Mouse (Mus musculus) brain, embryonic 14.5 days (tissue): ENCODE data around the gene Gm43738. TPM values are rescaled to one million over a fixed set of nuclear protein-coding genes. Genes with fewer than 3 reads are reported as not detected.
"Not testable (repeated sequence)": the region's sequence is repeated elsewhere in the genome, so short reads cannot be mapped to it uniquely, and the experiment has no call there.

Source experiments
- DNase-seq: peaks from one replicate; pipeline ENCODE4 v3.0.0-alpha.2; 2011; ENCODE audit warnings: low read depth
- CTCF ChIP-seq: fragments of 200-500 bp; IDR thresholded peaks from 2 replicates; pipeline ENCODE4 v1.5.1; 2012; ENCODE audit warnings: inconsistent platforms, mild to moderate bottlenecking, moderate library complexity, borderline replicate concordance; ENCODE audit not compliant: insufficient read depth, insufficient read length; ENCODE audit errors: extremely low read depth
- POLR2A ChIP-seq: fragments of 200-500 bp; IDR thresholded peaks from 2 replicates; pipeline ENCODE4 v1.6.1; 2012; ENCODE audit warnings: mild to moderate bottlenecking, inconsistent platforms, borderline replicate concordance; ENCODE audit not compliant: poor library complexity, insufficient read depth, insufficient read length, severe bottlenecking; ENCODE audit errors: extremely low read depth
- polyA plus RNA-seq: library from polyadenylated mRNA; depleted of rRNA; stranded (reverse); fragments of >200 nt; gene quantifications from 2 replicates; pipeline ENCODE4 v1.2.3, GENCODE M21; 2012; rRNA removed

Gene Gm43738
- polyA plus RNA-seq, 1 experiment: 0.05 TPM

DNA sequence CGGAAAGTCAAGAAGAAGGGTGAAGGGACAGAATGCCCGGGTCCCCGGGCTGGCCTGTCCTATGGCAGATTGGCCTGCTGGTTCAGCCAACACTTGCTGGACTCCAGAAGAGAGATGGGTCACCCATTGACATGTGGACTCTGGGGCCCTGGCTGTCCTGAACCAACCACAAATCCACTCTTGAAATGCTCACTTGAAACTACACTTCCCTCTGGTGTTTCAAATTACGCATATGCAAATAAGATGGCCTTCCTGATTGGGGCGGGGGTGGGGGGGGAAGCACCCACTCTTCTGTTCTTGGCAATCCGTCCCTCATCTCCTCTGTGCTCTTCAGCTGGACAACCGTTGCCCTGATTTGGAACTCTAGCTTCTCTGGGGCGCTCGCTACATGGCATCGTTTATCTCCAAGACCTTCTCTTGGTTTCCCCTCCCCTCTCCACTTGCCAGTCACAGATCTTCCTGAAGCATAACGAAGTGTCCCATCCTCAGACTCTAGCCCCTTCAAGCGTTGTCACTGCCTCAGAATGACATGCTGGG, 16.2 kb downstream of the Gm43738 start:
- no peak for TF ChIP-seq CTCF
- TF ChIP-seq POLR2A: no peak
- no peak for DNase-seq

DNA sequence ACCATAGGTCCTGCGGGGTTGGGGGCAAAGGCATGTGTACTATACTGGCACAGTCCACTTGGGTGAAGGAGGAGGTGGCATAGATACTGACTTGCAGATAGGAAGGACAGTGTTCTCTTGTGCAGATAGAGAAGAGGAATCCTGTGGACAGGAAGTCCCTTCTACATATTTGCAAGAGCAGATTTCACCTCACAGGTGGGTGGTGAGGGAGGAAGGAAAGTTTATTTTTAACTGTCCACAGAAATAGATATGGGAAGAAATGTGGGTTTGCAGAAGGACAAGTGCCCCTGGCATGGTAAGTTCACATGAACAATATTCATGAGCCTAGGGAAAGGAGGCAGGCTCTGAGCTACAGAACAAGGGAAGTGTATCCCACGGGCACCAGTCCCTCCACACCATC, 16.8 kb downstream of the Gm43738 start:
- no peak for DNase-seq
- TF ChIP-seq POLR2A (no peak), CTCF (no peak)

DNA sequence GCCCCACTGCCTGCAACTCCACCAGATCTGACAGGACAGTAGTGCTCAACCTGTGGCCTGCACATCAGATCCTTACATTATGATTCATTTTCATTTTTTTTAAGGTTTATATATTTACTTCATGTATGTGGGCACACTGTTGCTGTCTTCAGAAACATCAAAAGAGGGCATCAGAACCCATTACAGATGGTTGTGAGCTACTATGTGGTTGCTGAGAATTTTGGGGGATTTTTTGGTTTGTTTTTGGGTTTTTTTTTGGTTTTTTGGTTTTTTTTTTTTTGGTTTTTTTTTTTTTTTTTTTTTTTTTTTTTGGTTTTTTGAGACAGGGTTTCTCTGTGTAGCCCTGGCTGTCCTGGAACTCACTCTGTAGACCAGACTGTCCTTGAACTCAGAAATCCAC, 18.6 kb downstream of the Gm43738 start:
- DNase-seq: not testable (repeated sequence)

DNA sequence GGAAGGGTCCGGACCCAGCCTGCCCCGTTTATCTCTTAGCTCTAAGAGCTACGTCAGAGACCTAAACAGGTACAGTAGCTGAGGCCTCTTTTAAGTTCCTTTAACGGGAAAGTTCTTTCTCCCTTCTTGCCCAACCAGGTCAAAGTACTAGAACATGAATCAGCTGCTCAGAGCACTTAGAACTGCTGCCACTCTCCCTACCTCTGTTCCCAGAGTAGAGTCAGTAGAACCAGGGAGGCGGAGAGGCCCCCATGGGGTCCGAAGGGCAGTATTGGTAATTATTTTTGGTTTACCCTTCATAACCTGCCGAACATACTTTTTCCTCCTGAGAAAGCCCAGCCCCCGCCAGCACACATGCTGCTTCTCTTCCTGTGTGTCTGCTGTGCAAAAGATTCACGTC, 23.5 kb downstream of the Gm43738 start:
- TF ChIP-seq CTCF (no peak), POLR2A (no peak)
- no peak for DNase-seq

DNA sequence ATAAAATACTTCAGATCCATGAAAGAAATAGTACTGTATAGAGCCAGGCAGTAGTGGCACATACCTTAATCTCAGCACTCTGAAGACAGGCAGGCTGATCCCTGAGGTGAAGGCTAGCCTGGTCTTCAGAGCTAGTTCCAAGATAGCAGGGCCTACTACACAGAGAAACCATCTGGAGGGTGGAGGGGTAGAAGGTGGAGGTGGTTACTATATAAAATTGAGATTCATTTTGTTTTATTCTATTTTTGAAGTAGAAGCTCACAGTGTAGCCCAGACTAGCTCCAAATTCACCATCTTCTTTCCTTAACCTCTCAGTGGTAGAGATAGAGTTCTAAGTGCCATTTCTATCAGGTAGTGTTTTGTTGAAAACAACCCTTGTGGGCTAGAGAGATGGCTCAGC, 33.6 kb downstream of the Gm43738 start:
- DNase-seq: no peak

DNA sequence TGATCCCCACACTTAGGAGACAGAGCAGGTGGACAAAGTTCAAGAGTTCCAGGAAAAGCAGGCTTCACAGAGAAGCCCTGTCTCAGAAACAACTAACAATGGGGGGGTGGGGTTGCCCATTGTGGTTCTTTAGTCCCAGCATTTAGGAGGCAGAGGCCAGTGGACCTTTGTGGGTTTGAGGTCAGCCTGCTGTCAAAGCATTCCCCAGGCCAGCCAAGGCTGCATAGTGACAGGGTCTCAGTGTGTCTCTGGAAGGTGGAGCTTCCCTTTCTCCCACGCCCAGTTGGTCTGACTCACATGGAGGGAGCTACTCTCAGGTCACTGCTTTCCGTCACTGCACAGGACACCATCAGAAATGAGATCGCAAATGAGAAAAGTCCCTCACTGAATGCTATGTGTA, 39.2 kb downstream of the Gm43738 start:
- no peak for DNase-seq
- TF ChIP-seq CTCF: no peak
- no peak for TF ChIP-seq POLR2A

More for the DNA sequence above, 33.6 kb downstream of the Gm43738 start:
- no peak for TF ChIP-seq POLR2A
- TF ChIP-seq CTCF: no peak

DNA sequence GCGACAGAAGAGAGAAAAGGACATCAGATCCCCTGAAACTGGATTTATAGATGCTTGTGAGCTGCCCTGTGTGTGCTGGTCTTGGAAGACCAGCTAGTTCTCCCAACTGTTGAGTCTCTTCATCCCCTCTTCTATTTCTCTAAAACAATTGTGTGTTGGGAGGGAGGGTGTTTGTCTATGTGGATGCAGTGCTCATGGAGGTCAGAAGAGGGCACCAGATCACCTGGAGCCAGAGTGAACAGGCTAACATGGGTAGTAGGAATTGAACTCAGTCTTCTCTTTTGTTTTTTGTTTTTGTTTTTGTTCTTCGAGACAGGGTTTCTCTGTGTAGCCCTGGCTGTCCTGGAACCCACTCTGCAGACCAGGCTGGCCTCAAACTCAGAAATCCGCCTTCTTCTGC, 42.1 kb downstream of the Gm43738 start:
- TF ChIP-seq POLR2A: no peak
- TF ChIP-seq CTCF: peak; percentile 57; the same call in 1 of the 2 replicates
- DNase-seq: peak; percentile 51

DNA sequence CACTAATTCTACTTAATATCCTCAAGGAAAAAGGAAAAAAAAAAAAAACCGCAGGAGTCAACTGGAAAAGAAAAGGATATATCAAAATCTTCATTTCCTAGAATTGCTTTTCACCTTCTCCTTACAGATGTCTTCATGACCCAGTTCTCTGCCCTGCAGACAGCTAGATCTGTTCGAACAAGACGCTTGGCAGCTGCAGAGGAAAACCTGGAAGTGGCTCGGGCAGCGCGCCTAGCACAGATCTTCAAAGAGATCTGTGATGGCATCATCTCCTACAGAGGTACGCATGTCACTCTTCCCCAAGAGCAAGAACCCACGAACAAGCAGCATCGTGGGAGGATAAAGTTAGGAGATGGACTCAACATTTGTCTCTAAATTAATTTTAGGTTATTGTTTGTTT, 42.5 kb downstream of the Gm43738 start:
- no peak for DNase-seq
- no peak for TF ChIP-seq POLR2A
- no peak for TF ChIP-seq CTCF

DNA sequence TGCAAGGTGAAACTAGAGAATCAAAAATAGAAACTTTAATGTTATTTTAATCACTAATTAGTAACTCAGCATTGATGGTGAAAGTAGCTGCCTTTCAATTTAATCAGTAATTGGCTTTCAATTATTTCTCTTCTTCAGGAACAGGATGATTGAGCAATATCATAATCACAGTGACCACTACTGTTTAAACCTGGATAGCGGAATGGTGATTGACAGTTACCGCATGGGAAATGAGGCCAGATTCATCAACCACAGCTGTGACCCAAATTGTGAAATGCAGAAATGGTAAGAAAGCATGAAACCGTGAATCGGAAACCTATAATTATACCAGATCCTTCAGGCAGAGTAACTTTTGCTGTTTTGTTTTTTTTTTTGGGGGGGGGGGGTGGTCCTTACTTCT, 57.5 kb downstream of the Gm43738 start:
- DNase-seq: no peak
- TF ChIP-seq POLR2A: no peak
- TF ChIP-seq CTCF: no peak

Other genes starting within 250 kb of the Gm43738 start
- gene Msto1, start 187.1 kb downstream of the Gm43738 start, polyA plus RNA-seq: 45.9 and 59.1 TPM in 2 replicates
- gene Ash1l, start 150.5 kb downstream of the Gm43738 start, polyA plus RNA-seq: 19.1 and 25.1 TPM in 2 replicates
- gene Dap3, start 149.9 kb downstream of the Gm43738 start, polyA plus RNA-seq: 75.2 and 86.7 TPM in 2 replicates
- gene Rusc1, start 7.8 kb downstream of the Gm43738 start, polyA plus RNA-seq: 131 and 149 TPM in 2 replicates
- 169 and 202 TPM in 2 replicates for gene Fdps, start 860 bp upstream of the Gm43738 start, polyA plus RNA-seq
- gene Pklr, start 35.0 kb upstream of the Gm43738 start, polyA plus RNA-seq: 0.14 and 0.21 TPM in 2 replicates
- 61.6 and 68.6 TPM in 2 replicates for gene Hcn3, start 59.1 kb upstream of the Gm43738 start, polyA plus RNA-seq
- 103 and 123 TPM in 2 replicates for gene Clk2, start 63.7 kb upstream of the Gm43738 start, polyA plus RNA-seq
- 132 and 139 TPM in 2 replicates for gene Scamp3, start 76.4 kb upstream of the Gm43738 start, polyA plus RNA-seq
- gene Fam189b, start 82.0 kb upstream of the Gm43738 start, polyA plus RNA-seq: 69.1 and 73.8 TPM in 2 replicates
- 55.6 and 56.3 TPM in 2 replicates for gene Gba, start 101.8 kb upstream of the Gm43738 start, polyA plus RNA-seq
- 117 and 168 TPM in 2 replicates for gene Thbs3, start 114.1 kb upstream of the Gm43738 start, polyA plus RNA-seq
- 146 and 201 TPM in 2 replicates for gene Mtx1, start 126.0 kb upstream of the Gm43738 start, polyA plus RNA-seq
- 9.3 and 10.0 TPM in 2 replicates for gene Muc1, start 128.0 kb upstream of the Gm43738 start, polyA plus RNA-seq
- 86.7 and 106 TPM in 2 replicates for gene Krtcap2, start 144.9 kb upstream of the Gm43738 start, polyA plus RNA-seq
- 131 and 144 TPM in 2 replicates for gene Trim46, start 145.2 kb upstream of the Gm43738 start, polyA plus RNA-seq
- gene Dpm3, start 158.3 kb upstream of the Gm43738 start, polyA plus RNA-seq: 145 and 269 TPM in 2 replicates
- gene Slc50a1, start 169.5 kb upstream of the Gm43738 start, polyA plus RNA-seq: 41.4 and 71.8 TPM in 2 replicates
- gene Efna1, start 180.0 kb upstream of the Gm43738 start, polyA plus RNA-seq: 11.2 and 12.0 TPM in 2 replicates
- gene Efna3, start 221.9 kb upstream of the Gm43738 start, polyA plus RNA-seq: 59.4 and 60.3 TPM in 2 replicates
- gene Efna4, start 236.9 kb upstream of the Gm43738 start, polyA plus RNA-seq: 12.6 and 22.9 TPM in 2 replicates
- gene Adam15, start 248.9 kb upstream of the Gm43738 start, polyA plus RNA-seq: 63.6 and 75.5 TPM in 2 replicates